Mouse (Mus musculus) MEL (cell line): ENCODE measurements at regions not wholly inside any gene's neighbourhood (a gene's known extent, or its start where the extent isn't known, plus 50 kb on each side); places are given as distances from the start of the nearest gene placed in this dataset.

Source experiments
- DNase-seq: peaks from one replicate; pipeline ENCODE4 v3.0.0; 2011; ENCODE audit warnings: low read depth, low spot score
- H3K27ac ChIP-seq: 2 replicates; pipeline ENCODE4 v1.5.1; 2012; ENCODE audit warnings: low read depth, mild to moderate bottlenecking, control low read depth, low read length, moderate library complexity; ENCODE audit not compliant: control insufficient read depth
- H3K27me3 ChIP-seq, 2 experiments: fragments of 150-350 bp in 1 of 2; sonication (generic) in 1 of 2; 2 replicates each; pipeline ENCODE4 v1.6.1; 2012; ENCODE audit warnings: low read length in 2 of 2, mild to moderate bottlenecking in 2 of 2, improper control_type of control experiment in 1 of 2, moderate library complexity in 1 of 2; ENCODE audit not compliant: insufficient read depth in 2 of 2, control insufficient read depth in 1 of 2
- H3K36me3 ChIP-seq, 2 experiments: 2 replicates each; pipeline ENCODE4 v1.6.1; 2012 to 2014; ENCODE audit warnings: low read length in 2 of 2, improper control_type of control experiment in 1 of 2, inconsistent platforms in 1 of 2, mild to moderate bottlenecking in 1 of 2; ENCODE audit not compliant: insufficient read depth in 2 of 2, control insufficient read depth in 1 of 2
- H3K4me1 ChIP-seq, 2 experiments: fragments of 150-350 bp in 1 of 2; sonication (generic) in 1 of 2; 2 replicates each; pipeline ENCODE4 v1.6.1; 2012; ENCODE audit warnings: low read length in 2 of 2, improper control_type of control experiment in 1 of 2, mild to moderate bottlenecking in 1 of 2; ENCODE audit not compliant: insufficient read depth in 2 of 2, control insufficient read depth in 1 of 2
- H3K4me3 ChIP-seq, 2 experiments: fragments of 150-350 bp in 1 of 2; sonication (generic) in 1 of 2; 2 replicates each; pipeline ENCODE4 v1.5.1; 2012; ENCODE audit warnings: low read depth in 2 of 2, low read length in 2 of 2, mild to moderate bottlenecking in 2 of 2, moderate library complexity in 2 of 2, control low read depth in 1 of 2, improper control_type of control experiment in 1 of 2; ENCODE audit not compliant: control insufficient read depth in 1 of 2, insufficient read depth in 1 of 2
- H3K79me2 ChIP-seq: 2 replicates; pipeline ENCODE4 v1.6.1; 2012; ENCODE audit warnings: mild to moderate bottlenecking, low read length, moderate library complexity; ENCODE audit not compliant: control insufficient read depth, poor library complexity, insufficient read depth
- H3K9ac ChIP-seq: 2 replicates; pipeline ENCODE4 v1.6.1; 2012; ENCODE audit warnings: low read depth, mild to moderate bottlenecking, control low read depth, low read length, moderate library complexity; ENCODE audit not compliant: control insufficient read depth, poor library complexity, severe bottlenecking
- H3K9me3 ChIP-seq: fragments of 150-350 bp; sonication (generic); replicated peaks from 2 replicates; pipeline ENCODE4 v1.6.1; 2012; ENCODE audit warnings: mild to moderate bottlenecking, low read length, improper control_type of control experiment, moderate library complexity; ENCODE audit not compliant: insufficient read depth
- EP300 ChIP-seq, 2 experiments: IDR thresholded peaks; 2 replicates each; pipeline ENCODE4 v1.6.1; 2011; ENCODE audit warnings: improper control_type of control experiment in 2 of 2, low read length in 2 of 2, low read depth in 1 of 2, mild to moderate bottlenecking in 1 of 2
- GABPA ChIP-seq: IDR thresholded peaks from 2 replicates; pipeline ENCODE4 v1.6.1; 2012; ENCODE audit warnings: low read depth, mild to moderate bottlenecking, inconsistent platforms, low read length, improper control_type of control experiment, moderate library complexity
- GATA1 ChIP-seq: IDR thresholded peaks from 2 replicates; pipeline ENCODE4 v1.6.1; 2011; ENCODE audit warnings: low read depth, low read length, improper control_type of control experiment
- JUND ChIP-seq: IDR thresholded peaks from 2 replicates; pipeline ENCODE4 v1.6.1; 2011; ENCODE audit warnings: low read depth, mild to moderate bottlenecking, improper control_type of control experiment, low read length
- MAX ChIP-seq: IDR thresholded peaks from 2 replicates; pipeline ENCODE4 v1.6.1; 2011; ENCODE audit warnings: low read length, improper control_type of control experiment
- MAZ ChIP-seq: IDR thresholded peaks from 2 replicates; pipeline ENCODE4 v1.6.1; 2012; ENCODE audit warnings: low read depth, mild to moderate bottlenecking, inconsistent platforms, low read length, improper control_type of control experiment
- MXI1 ChIP-seq: IDR thresholded peaks from 2 replicates; pipeline ENCODE4 v1.6.1; 2011; ENCODE audit warnings: mild to moderate bottlenecking, low read depth, low read length, improper control_type of control experiment
- MYB ChIP-seq: IDR thresholded peaks from 2 replicates; pipeline ENCODE4 v1.6.1; 2011; ENCODE audit warnings: mild to moderate bottlenecking, low read depth, low read length, improper control_type of control experiment
- MYC ChIP-seq: IDR thresholded peaks from 2 replicates; pipeline ENCODE4 v1.6.1; 2011; ENCODE audit warnings: low read depth, mild to moderate bottlenecking, low read length, improper control_type of control experiment, moderate library complexity
- NELFE ChIP-seq: IDR thresholded peaks from 2 replicates; pipeline ENCODE4 v1.6.1; 2011; ENCODE audit warnings: low read depth, low read length, improper control_type of control experiment
- POLR2A ChIP-seq, 2 experiments: IDR thresholded peaks; 2 replicates each; pipeline ENCODE4 v1.6.1; 2011 to 2012; ENCODE audit warnings: low read length in 2 of 2, mild to moderate bottlenecking in 2 of 2, control low read depth in 1 of 2, improper control_type of control experiment in 1 of 2, low read depth in 1 of 2, moderate library complexity in 1 of 2; ENCODE audit not compliant: control insufficient read depth in 1 of 2, insufficient read depth in 1 of 2, poor library complexity in 1 of 2
- POLR2AphosphoS2 ChIP-seq: IDR thresholded peaks from 2 replicates; pipeline ENCODE4 v1.6.1; 2011; ENCODE audit warnings: low read length, improper control_type of control experiment
- POLR2AphosphoS5 ChIP-seq: IDR thresholded peaks from 2 replicates; pipeline ENCODE4 v1.6.1; 2012; ENCODE audit warnings: low read depth, borderline replicate concordance, mild to moderate bottlenecking, inconsistent platforms, low read length, moderate library complexity, mixed read lengths
- SIN3A ChIP-seq: IDR thresholded peaks from 2 replicates; pipeline ENCODE4 v1.6.1; 2012; ENCODE audit warnings: low read length, improper control_type of control experiment, inconsistent platforms
- SMC3 ChIP-seq: IDR thresholded peaks from 2 replicates; pipeline ENCODE4 v1.6.1; 2011; ENCODE audit warnings: low read depth, low read length, improper control_type of control experiment
- TAL1 ChIP-seq: IDR thresholded peaks from 2 replicates; pipeline ENCODE4 v1.6.1; 2012; ENCODE audit warnings: mild to moderate bottlenecking, inconsistent platforms, low read length, moderate library complexity, mixed read lengths
- TBP ChIP-seq: IDR thresholded peaks from 2 replicates; pipeline ENCODE4 v1.8.0; 2011; ENCODE audit warnings: low read depth, low read length, improper control_type of control experiment
- TCF12 ChIP-seq: IDR thresholded peaks from 2 replicates; pipeline ENCODE4 v1.6.1; 2014; ENCODE audit warnings: low read depth, mild to moderate bottlenecking, inconsistent platforms, low read length, improper control_type of control experiment, moderate library complexity
- UBTF ChIP-seq: IDR thresholded peaks from 2 replicates; pipeline ENCODE4 v1.6.1; 2012; ENCODE audit warnings: low read depth, mild to moderate bottlenecking, inconsistent platforms, low read length, improper control_type of control experiment, moderate library complexity, borderline replicate concordance; ENCODE audit not compliant: insufficient read depth
- ZC3H11A ChIP-seq: IDR thresholded peaks from 2 replicates; pipeline ENCODE4 v1.6.1; 2012; ENCODE audit warnings: low read depth, mild to moderate bottlenecking, inconsistent platforms, low read length, improper control_type of control experiment
- ZKSCAN1 ChIP-seq: IDR thresholded peaks from 2 replicates; pipeline ENCODE4 v1.6.1; 2012; ENCODE audit warnings: low read depth, mild to moderate bottlenecking, inconsistent platforms, low read length, improper control_type of control experiment, moderate library complexity
- ZNF384 ChIP-seq: IDR thresholded peaks from 2 replicates; pipeline ENCODE4 v1.6.1; 2012; ENCODE audit warnings: low read depth, mild to moderate bottlenecking, inconsistent platforms, low read length, improper control_type of control experiment

GRCm38 (mm10) chrX:5873464-5873863 lies 173.8 kb upstream of the Nudt11 start:
- DNase-seq, result no peak
- TF ChIP-seq UBTF (no peak), MAX (no peak), POLR2AphosphoS5 (no peak), POLR2AphosphoS2 (no peak), POLR2A (IDR thresholded peaks at IDR 0.05; ENCODE audit: control insufficient read depth in 1 of 2, insufficient read depth in 1 of 2, low read depth in 1 of 2, low read length in 2 of 2, poor library complexity in 1 of 2) (no peak), TCF12 (no peak), NELFE (no peak), GABPA (no peak), ZC3H11A (no peak), MAZ (no peak), SIN3A (no peak)
- Histone ChIP-seq H3K36me3 (no peaks in the 10 kb centered on the region), H3K9ac (no peak overlapping the region), H3K79me2 (no peaks in the 10 kb centered on the region), H3K9me3 (no peaks in the 10 kb centered on the region), H3K4me1 (no peaks in the 10 kb centered on the region), H3K4me3 (no peak overlapping the region), H3K27ac (no peak overlapping the region), H3K27me3 (no peaks in the 10 kb centered on the region)

- Histone ChIP-seq H3K27me3 (no peaks in the 10 kb centered on the region), H3K9ac (no peak overlapping the region), H3K27ac (no peak overlapping the region), H3K9me3 (no peaks in the 10 kb centered on the region), H3K4me3 (no peak overlapping the region), H3K79me2 (no peaks in the 10 kb centered on the region), H3K36me3 (no peaks in the 10 kb centered on the region), H3K4me1 (no peaks in the 10 kb centered on the region)
- TF ChIP-seq MYB (no peak), MXI1 (no peak), MYC (no peak)
- no peak for DNase-seq
Observed at GRCm38 (mm10) chrX:5917203-5917602, 130.1 kb upstream of the Nudt11 start.

GRCm38 (mm10) chrX:5933517-5933916 lies 113.7 kb upstream of the Nudt11 start:
- no peak overlapping the region for H3K9ac ChIP-seq
- no peaks in the 10 kb centered on the region for H3K9me3 ChIP-seq
- H3K27me3 ChIP-seq, result no peaks in the 10 kb centered on the region
- no peaks in the 10 kb centered on the region for H3K4me1 ChIP-seq
- H3K36me3 ChIP-seq, result no peaks in the 10 kb centered on the region
- no peaks in the 10 kb centered on the region for H3K79me2 ChIP-seq
- DNase-seq, result no peak
- H3K27ac ChIP-seq, result no peak overlapping the region
- TF ChIP-seq MAZ, result no peak
- no peak for TF ChIP-seq MYB
- TF ChIP-seq EP300 (IDR thresholded peaks at IDR 0.05; ENCODE audit: low read depth in 1 of 2, low read length in 2 of 2), result no peak
- TF ChIP-seq TBP, result no peak
- no peak for TF ChIP-seq ZNF384
- no peak for TF ChIP-seq JUND
- TF ChIP-seq MXI1, result no peak
- TF ChIP-seq POLR2AphosphoS2, result no peak
- TF ChIP-seq SMC3, result no peak
- no peak for TF ChIP-seq TAL1
- no peak for TF ChIP-seq GATA1
- no peak for TF ChIP-seq GABPA
- TF ChIP-seq ZKSCAN1, result no peak
- TF ChIP-seq MAX, result no peak
- no peak overlapping the region for H3K4me3 ChIP-seq
